Mouse (Mus musculus) induced T-regulatory cell, adult 2 months (primary cell): ENCODE results near the gene Rpusd4.

Experiments
- DNase-seq: peaks from one replicate; pipeline ENCODE4 v3.0.0-alpha.2; 2012; ENCODE audit warnings: low read depth

Rpusd4 gene

GRCm38 (mm10) chr9:35286351-35286750, 18.7 kb downstream of the Rpusd4 start:
- DNase-seq: no peak

GRCm38 (mm10) chr9:35289992-35290391, 22.3 kb downstream of the Rpusd4 start:
- no peak for DNase-seq

GRCm38 (mm10) chr9:35290417-35290816, 22.8 kb downstream of the Rpusd4 start:
- no peak for DNase-seq

- no peak for DNase-seq
Measured at GRCm38 (mm10) chr9:35290916-35291315, 23.3 kb downstream of the Rpusd4 start.

- DNase-seq: no peak
Measured at GRCm38 (mm10) chr9:35293465-35293864, 25.8 kb downstream of the Rpusd4 start.

DNA sequence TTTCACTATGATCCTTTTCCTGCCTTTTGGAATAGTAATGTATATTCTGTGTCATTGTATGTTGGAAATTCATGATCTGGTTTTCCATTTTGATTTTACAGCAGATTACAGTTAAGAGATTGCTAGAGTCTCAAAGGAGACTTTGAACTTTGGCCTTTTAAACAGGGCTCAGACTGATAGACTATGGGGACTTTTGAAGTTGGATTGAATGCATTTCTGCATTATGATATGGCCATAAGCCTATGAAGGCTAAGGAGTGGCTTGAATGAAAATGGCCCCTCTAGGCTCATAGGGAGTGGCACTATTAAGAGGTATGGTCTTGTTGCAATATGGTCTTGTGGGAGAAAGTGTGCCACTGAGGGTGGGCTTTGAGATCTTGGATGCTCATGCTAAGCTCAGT, 30.1 kb downstream of the Rpusd4 start:
- DNase-seq: no peak

DNA sequence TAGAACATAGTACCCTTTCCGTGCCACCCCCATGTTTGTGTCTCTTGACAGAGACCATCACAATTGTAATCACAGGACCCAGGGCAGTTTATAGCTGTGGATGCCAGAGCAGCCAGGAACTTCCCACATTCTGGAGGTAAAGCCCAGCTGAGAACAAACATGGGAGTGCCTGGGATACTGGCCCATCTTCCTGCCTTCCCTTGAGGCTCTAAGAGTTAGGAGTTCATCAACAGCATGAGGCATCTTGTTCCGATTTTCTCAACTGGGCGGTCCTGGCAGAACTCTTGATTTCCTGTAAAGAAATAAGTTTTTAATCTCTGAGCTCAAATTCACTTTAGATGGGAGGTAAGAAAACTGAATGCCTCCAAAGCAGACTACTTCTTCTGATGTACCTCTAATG, 34.5 kb downstream of the Rpusd4 start:
- no peak for DNase-seq

DNA sequence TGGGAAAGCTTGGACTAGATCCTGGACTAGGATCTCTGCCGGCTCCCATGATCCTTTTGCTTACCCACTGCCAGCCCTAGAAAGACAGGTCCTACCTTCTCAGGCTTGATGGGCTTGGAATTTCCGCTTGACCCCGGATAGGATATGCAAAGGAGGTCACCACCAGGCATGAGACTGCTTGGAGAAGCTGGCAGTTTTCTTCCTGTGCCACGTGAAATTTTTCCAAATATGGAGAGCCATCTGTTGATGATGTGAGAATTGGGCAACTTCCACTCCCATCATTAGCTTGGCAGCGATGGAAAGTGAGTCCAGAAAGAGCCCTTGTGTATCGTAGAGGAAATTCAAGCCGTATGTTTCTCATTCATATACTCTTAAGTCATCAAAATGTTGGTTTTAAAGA, 39.8 kb downstream of the Rpusd4 start:
- DNase-seq: no peak

GRCm38 (mm10) chr9:35310377-35310776, 42.7 kb downstream of the Rpusd4 start:
- DNase-seq: no peak

DNA sequence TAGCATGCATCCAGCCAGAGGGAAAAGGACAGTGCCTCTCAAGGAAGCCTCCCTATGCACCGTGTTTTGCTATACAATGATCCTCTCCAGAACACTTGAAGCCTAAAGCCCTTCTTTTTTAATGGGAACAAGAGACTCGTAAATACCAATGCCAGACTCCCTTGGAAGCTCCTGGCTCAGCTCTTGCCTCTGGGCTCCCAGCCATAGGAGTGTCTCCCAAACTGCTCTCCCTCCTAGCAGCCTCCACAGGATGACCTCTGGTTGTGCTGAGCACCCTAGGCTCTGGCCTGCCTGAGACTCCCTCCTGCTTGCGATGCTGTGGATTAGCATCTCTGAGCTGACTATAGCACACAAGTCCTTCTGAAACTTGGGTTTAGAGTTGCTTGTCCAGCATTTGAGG, 44.9 kb downstream of the Rpusd4 start:
- DNase-seq: no peak

DNA sequence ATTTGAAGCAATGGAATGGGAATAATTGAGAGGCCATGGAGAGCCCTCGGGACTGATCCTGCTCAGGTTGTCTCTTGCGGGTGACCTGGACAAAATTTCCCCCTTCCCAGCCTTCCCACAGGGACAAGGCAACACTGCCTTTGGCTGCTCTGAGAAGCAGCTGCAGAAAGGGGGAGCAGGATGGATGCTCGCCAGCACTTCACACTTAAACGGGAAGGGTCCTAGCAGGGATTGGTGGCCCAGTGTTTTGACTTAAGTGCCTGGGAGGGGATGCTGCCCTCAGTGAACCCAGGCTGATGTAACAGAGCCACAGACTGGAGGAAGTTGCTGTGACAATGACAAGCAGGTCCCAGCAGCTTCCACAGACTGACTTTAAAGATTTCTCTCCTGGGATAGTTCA, 45.9 kb downstream of the Rpusd4 start:
- no peak for DNase-seq

- no peak for DNase-seq
Measured at GRCm38 (mm10) chr9:35314254-35314653, 46.6 kb downstream of the Rpusd4 start.

DNA sequence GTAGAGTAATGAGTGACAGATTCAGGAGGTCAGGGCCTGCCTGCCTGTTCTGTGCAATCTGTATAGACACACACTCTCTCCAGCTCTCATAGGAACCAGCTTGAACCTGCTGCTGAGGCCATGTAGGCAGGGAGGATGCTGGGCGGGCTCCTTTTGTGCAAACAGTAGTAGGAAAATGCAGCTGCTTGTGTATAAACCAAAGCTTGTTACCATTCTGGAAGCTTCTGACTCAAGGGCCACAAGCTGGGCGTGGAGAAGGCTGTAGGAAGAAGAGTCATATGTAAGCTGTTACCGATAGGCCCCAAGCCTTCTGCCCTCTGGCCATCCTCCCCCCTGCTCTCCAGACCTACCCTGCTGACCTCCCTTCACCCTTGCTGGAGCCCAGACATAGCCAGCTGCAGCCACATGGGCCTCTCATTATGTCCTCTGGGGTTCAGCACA, 49.1 kb downstream of the Rpusd4 start:
- no peak for DNase-seq

DNA sequence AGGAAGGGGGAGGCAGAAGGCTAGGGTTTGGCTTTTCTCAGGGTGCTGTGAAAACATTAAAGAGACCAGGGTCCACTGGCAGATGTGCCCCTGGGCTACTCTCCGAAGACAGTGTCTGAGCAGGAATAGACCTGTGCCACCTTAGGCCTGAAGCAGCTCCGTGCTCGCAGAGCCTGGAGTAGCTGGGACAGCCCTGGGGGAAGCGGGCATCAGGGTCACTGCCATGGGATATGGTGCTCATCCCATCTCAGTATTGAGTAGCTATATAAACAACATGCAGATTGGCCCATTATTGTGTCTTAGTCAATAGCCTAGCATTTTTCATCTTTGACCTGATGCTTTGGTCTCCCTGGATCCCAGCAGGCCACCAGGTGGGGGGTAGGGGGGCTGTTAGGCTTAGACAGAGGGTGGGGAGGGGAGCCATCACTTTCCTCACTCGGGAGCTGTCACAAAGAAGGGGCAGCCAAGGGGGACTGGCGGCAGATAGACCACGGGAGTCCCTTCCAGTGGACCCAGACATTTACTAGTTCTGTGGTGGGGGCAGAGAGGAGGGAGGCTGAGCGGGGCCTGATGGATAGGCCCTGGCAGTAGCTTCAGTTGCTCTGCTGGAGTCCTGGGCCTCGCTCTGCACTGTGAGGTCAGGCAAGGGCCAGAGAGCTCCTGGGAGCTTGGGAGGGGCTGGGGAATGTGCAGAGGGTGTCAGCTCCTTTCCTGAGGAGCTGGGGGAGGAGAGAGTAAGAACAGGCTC, 49.7 kb downstream of the Rpusd4 start:
- no peak for DNase-seq

- no peak for DNase-seq
Measured at GRCm38 (mm10) chr9:35318537-35319172, 51.0 kb downstream of the Rpusd4 start.

- no peak for DNase-seq
Measured at GRCm38 (mm10) chr9:35320288-35320687, 52.6 kb downstream of the Rpusd4 start.

DNA sequence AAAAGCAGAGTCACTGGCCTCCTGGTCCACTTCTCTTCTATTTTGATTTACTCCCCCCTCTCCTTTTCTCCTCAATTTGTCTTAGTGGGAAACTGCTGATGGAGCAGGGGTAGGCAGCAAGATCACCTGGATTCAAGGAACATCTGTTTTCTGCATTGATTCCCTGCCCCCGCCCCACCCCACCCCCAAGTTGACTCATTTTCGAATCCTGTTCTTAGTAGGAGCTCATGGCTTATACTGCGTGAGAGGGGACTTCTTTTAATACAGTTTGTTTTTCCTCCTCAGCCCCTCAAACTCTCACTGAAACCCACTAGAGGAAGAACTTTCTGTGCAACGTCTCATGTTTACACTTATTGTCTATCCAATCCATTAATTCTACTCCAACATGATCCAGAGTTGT, 56.3 kb downstream of the Rpusd4 start:
- peak; percentile 23 for DNase-seq

DNA sequence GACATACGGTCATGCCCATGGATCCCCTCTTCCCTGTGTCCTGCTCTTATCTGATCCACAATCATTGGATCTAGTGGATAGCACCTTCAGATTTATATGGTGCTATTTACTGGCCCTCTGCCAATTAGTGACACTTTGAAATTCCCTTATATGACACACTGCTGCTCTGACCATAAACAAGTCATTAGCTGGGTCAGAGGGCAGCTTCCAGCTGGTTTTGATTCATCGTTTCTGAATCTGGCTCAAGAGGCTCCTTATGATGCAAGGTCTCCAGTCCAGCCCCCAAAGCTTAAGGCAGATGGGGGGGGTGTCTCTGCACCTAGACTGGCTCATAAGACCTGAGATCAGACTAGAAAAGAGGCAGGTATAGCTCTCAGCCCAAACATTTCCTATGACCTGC, 56.9 kb downstream of the Rpusd4 start:
- DNase-seq: no peak

DNA sequence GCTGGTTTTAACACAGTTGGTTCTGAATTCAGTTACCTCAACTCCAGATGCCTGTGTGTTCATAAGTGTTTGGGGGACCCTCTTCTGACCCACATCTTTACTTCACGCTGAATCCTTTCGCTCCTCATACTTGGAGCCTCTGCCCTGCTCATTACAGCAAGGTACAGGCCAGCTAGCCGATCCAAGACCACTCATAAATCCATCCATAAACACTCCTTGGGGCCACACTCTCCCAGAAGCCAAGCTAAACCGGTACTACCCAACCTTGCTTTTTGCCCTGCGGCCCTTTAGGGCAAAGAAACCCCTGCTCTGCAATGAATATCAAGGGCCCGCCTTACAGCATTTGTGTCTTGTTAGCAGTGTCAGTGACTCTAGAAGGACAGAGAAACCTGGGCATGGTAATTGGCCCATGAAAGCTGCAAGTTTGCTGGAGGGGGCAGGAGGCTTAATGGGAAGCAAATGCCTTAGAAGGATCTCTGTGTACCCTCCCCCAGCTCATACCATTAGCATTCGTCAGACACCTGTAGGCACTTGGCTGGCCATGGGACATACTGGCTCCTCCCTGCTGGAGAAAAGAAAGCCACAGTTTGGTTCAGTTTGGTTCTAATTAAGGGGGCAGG, 59.1 kb downstream of the Rpusd4 start:
- no peak for DNase-seq
